ENCODE assay signal across 1 mouse cellular context in the genomic region with DNA sequence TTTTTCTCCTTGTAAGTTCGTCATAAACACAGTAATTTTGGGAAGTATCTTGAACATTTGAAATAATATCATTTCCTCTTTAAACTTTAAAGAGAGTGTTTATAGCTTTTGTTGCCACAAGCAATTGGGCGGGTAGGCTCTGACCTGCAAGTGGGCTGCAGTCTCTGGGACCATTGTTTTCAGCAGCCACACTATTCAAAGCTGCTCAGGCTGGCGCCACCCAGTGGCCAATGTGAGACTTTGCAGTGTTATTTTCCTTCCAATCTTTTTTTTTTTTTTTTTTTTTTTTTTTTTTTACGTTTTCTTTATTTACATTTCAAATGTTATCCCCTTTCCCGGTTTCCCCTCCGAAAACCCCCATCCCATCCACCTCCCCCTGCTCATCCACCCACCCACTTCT.
TF ChIP-seq lines count a peak whose summit lies in the region.

No protein-coding gene starts in this region.

TF ChIP-seq in MEL, 35 proteins besides CTCF, POLR2A, EP300 and RAD21 (continued from another document):
- TF ChIP-seq MYB (IDR thresholded peaks at IDR 0.05; ENCODE audit: low read depth, low read length) (no peak), SIN3A (IDR thresholded peaks at IDR 0.05; ENCODE audit: low read length) (no peak), ZNF384 (IDR thresholded peaks at IDR 0.05; ENCODE audit: low read depth, low read length) (peak; percentile 97), RCOR1 (IDR thresholded peaks at IDR 0.05; ENCODE audit: low read depth, low read length) (no peak), SMC3 (IDR thresholded peaks at IDR 0.05; ENCODE audit: low read depth, low read length) (peak; percentile 35)
